Comparison of ENCODE assay signal across 9 mouse cellular contexts in the genomic region with DNA sequence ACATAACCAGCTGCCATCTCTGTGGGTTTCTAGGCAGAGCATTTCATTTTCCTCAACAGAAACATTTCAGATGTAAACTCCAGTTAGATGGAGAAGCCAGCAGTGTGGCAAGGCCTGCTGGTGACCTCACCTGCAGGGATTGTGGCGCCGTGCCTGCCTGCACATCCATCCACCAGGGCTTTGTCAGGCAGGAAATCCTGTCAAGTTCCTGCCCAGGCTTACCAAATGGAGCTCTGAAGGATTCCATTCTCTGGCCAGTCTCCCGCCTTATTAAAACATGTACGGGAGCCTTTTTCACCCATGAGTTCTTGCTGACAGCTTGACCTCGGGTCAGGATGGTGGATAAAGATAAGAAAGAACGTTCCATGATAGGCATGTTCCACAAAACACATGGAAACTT. TPM values are rescaled to one million over a fixed set of nuclear protein-coding genes. Genes with fewer than 3 reads are reported as not detected.
DNase-seq lines count a peak whose midpoint lies in the region; ATAC-seq lines count a peak whose summit lies in the region.
"Had no signal": no experiment of that assay in that cellular context is flagged by ENCODE, and none has a peak within 500 bp of the region (broad histone marks: within the 10 kb centered on the region; RNA-seq: fewer than 3 reads in every experiment).

No protein-coding gene starts in this region.

- H3K27ac ChIP-seq in forebrain, embryonic 14.5 days (ENCODE audit: low read depth, low read length), result no peak overlapping the region
- H3K27ac ChIP-seq in forebrain, embryonic 15.5 days (replicated peaks), result no peak overlapping the region

- H3K4me1 ChIP-seq in forebrain, embryonic 14.5 days (ENCODE audit: control insufficient read depth, insufficient read depth, low read length), result no peaks in the 10 kb centered on the region
- peaks cover 3% of the 10 kb centered on the region; the same call in 1 of the 2 replicates for H3K4me1 ChIP-seq in forebrain, embryonic 15.5 days

- peak; percentile 42 for DNase-seq in adrenal gland, adult 8-10 months
- peak; percentile 32 for DNase-seq in adrenal gland, postnatal 25 days
- DNase-seq in lung, adult 18-20 months, result peak; percentile 70 to 77
- no peak for DNase-seq in forebrain, embryonic 14.5 days (ENCODE audit: low spot score)
- DNase-seq in left cerebral cortex, adult 11 months (ENCODE audit: low spot score), result no peak
- DNase-seq: liver had no signal

- H3K9ac ChIP-seq in forebrain, embryonic 14.5 days (ENCODE audit: low read length), result no peak overlapping the region
- no peak overlapping the region for H3K9ac ChIP-seq in forebrain, embryonic 15.5 days (replicated peaks)

- ATAC-seq in hematopoietic stem cell, adult 5-6 weeks (replicated peaks in 1 of 2; ENCODE audit: insufficient read depth in 1 of 2, low FRiP score in 2 of 2, low TSS enrichment in 1 of 2, low read depth in 1 of 2, poor library complexity in 2 of 2, severe bottlenecking in 2 of 2), result peak; percentile 25 to 46; a peak in 2 of 4 replicates
- ATAC-seq in forebrain, embryonic 14.5 days, result no peak
- ATAC-seq in forebrain, embryonic 15.5 days (replicated peaks), result no peak
- ATAC-seq in cerebellum, adult (ENCODE audit: insufficient number of reproducible peaks, low FRiP score, low TSS enrichment), result no peak

- H3K9me3 ChIP-seq in forebrain, embryonic 14.5 days (replicated peaks; ENCODE audit: control insufficient read depth, low read length), result no peaks in the 10 kb centered on the region
- no peaks in the 10 kb centered on the region for H3K9me3 ChIP-seq in forebrain, embryonic 15.5 days

- WGBS in forebrain, embryonic 14.5 days, result 92% methylated on average over 6 of the region's 6 CpGs
- 88% methylated on average over 6 of the region's 6 CpGs for WGBS in forebrain, embryonic 15.5 days

- H3K27me3 ChIP-seq in forebrain, embryonic 14.5 days (replicated peaks; ENCODE audit: control insufficient read depth, insufficient read depth, low read length), result no peaks in the 10 kb centered on the region
- H3K27me3 ChIP-seq in forebrain, embryonic 15.5 days, result no peaks in the 10 kb centered on the region

- H3K4me2 ChIP-seq in forebrain, embryonic 14.5 days (ENCODE audit: low read length), result no peak overlapping the region
- no peak overlapping the region for H3K4me2 ChIP-seq in forebrain, embryonic 15.5 days (replicated peaks)

- H3K4me3 ChIP-seq in forebrain, embryonic 14.5 days (ENCODE audit: low read depth, low read length), result no peak overlapping the region
- no peak overlapping the region for H3K4me3 ChIP-seq in forebrain, embryonic 15.5 days

- no peaks in the 10 kb centered on the region for H3K36me3 ChIP-seq in forebrain, embryonic 14.5 days (ENCODE audit: control insufficient read depth, insufficient read depth, low read length)
- H3K36me3 ChIP-seq in forebrain, embryonic 15.5 days, result no peaks in the 10 kb centered on the region

RNA-seq across cellular contexts. Expression of gene Arhgef26, which starts 36.7 kb away (rescaled TPM):
- total RNA-seq in adrenal gland, adult 8-10 months (2022), result 1 to 10 TPM; 2.2 to 5.2 (median 2.5) TPM
- total RNA-seq in adrenal gland, postnatal 25 days (2021), result 3.7 and 5.9 TPM in 2 replicates
- 0.06 TPM in 1 of 2 replicates, not detected in the other for total RNA-seq in hematopoietic stem cell, adult 5-6 weeks (2017)
- polyA plus RNA-seq in forebrain, embryonic 14.5 days (2014; fragmentation: Nextera tagmentation; extraction: Ambion mirVana), result 7.2 and 9.3 TPM in 2 replicates
- 14.8 and 17.8 TPM in 2 replicates for polyA plus RNA-seq in forebrain, embryonic 15.5 days (2015; fragmentation: Nextera tagmentation; extraction: Ambion mirVana)

Comparison
In these comparisons a context has a peak if more than half of its experiments do, and no peak if none do; other contexts are left out.
1. DNase-seq: peak in adrenal gland, adult 8-10 months (single experiment), adrenal gland, postnatal 25 days (single experiment) and lung, adult 18-20 months (2 of 2); none in forebrain, embryonic 14.5 days (single experiment) and left cerebral cortex, adult 11 months (single experiment).
2. ATAC-seq: peak in hematopoietic stem cell, adult 5-6 weeks (2 of 2); none in forebrain, embryonic 14.5 days (single experiment), forebrain, embryonic 15.5 days (single experiment) and cerebellum, adult (single experiment).